ENCODE assay signal across 9 mouse cellular contexts in the genomic region with DNA sequence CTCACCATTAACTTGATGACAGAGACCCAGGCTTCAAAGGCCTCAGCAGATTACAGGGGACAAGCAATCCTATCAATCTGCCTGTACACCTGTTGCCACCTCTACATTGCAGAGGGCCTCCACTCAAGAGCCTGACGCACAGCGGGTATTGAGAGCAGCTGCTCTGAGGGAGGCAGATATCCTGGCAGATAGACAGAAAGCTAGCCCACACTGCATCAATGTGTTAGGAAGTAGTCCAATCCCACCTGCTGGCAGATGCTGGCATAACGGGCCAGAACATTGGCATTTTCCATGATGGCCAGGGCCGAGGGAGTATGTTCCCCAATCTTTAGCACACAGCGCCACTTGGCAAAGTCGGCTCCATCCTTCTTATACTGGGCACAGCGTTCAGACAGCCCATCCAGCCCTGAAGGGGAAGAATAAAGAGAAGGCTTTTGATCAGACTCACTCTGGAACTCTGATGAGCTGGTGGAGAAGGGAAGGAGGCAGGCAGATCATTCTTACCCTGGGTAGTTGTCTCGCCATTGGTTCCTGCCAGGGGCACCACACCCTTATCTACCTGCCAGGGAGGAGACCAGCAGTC. TPM values are rescaled to one million over a fixed set of nuclear protein-coding genes. Genes with fewer than 3 reads are reported as not detected.
DNase-seq lines count a peak whose midpoint lies in the region; ATAC-seq lines count a peak whose summit lies in the region.
"Had no signal": no experiment of that assay in that cellular context is flagged by ENCODE, and none has a peak within 500 bp of the region (broad histone marks: within the 10 kb centered on the region; RNA-seq: fewer than 3 reads in every experiment).

No protein-coding gene starts in this region.

- H3K4me1 ChIP-seq in hindbrain, embryonic 13.5 days (replicated peaks) = peaks cover 53% of the 10 kb centered on the region
- peaks cover 50% of the 10 kb centered on the region for H3K4me1 ChIP-seq in hindbrain, embryonic 12.5 days
- H3K4me1 ChIP-seq in hindbrain, embryonic 15.5 days (replicated peaks) = peaks cover 51% of the 10 kb centered on the region
- peaks cover 80% of the 10 kb centered on the region for H3K4me1 ChIP-seq in liver, embryonic 13.5 days (replicated peaks)
- H3K4me1 ChIP-seq in stomach, embryonic 16.5 days (ENCODE audit: control insufficient read depth, insufficient read depth, low read length) = peaks cover 35% of the 10 kb centered on the region

- peak overlapping the region; percentile 81; the same call in 1 of the 2 replicates for H3K4me3 ChIP-seq in hindbrain, embryonic 13.5 days
- H3K4me3 ChIP-seq in hindbrain, embryonic 12.5 days = no peak overlapping the region
- H3K4me3 ChIP-seq in hindbrain, embryonic 15.5 days = peak overlapping the region; percentile 69
- 0 out of 2 replicates have a peak overlapping the region, but pooled peaks have one; percentile 78 for H3K4me3 ChIP-seq in liver, embryonic 13.5 days (replicated peaks)
- no peak overlapping the region for H3K4me3 ChIP-seq in stomach, embryonic 16.5 days (replicated peaks; ENCODE audit: low read length)

- DNase-seq in CD4-positive helper T cell, adult 2 months (ENCODE audit: low read depth, low spot score) = peak; percentile 54
- peak; percentile 76 for DNase-seq in cerebellum, adult 11-12 months
- DNase-seq in liver, embryonic 13.5 days = no peak
- no peak for DNase-seq in adrenal gland, postnatal 36 days

- H3K4me2 ChIP-seq in hindbrain, embryonic 13.5 days = peak overlapping the region; percentile 86
- no peak overlapping the region; the same call in 1 of the 2 replicates for H3K4me2 ChIP-seq in hindbrain, embryonic 12.5 days (replicated peaks)
- H3K4me2 ChIP-seq in hindbrain, embryonic 15.5 days = peak overlapping the region; percentile 82
- peak overlapping the region; percentile 95 for H3K4me2 ChIP-seq in liver, embryonic 13.5 days
- H3K4me2 ChIP-seq in stomach, embryonic 16.5 days (ENCODE audit: low read depth, low read length) = peak overlapping the region; percentile 55

- peak overlapping the region; percentile 23; the same call in 1 of the 2 replicates for H3K27ac ChIP-seq in hindbrain, embryonic 13.5 days
- no peak overlapping the region for H3K27ac ChIP-seq in hindbrain, embryonic 12.5 days
- 0 out of 2 replicates have a peak overlapping the region, but pooled peaks have one; percentile 2 for H3K27ac ChIP-seq in hindbrain, embryonic 15.5 days (replicated peaks)
- H3K27ac ChIP-seq in liver, embryonic 13.5 days = peak overlapping the region; percentile 92
- H3K27ac ChIP-seq in stomach, embryonic 16.5 days (ENCODE audit: low read length) = no peak overlapping the region

- 72% methylated on average over 8 of the region's 8 CpGs for WGBS in hindbrain, embryonic 13.5 days
- WGBS in hindbrain, embryonic 12.5 days = 79% methylated on average over 8 of the region's 8 CpGs
- 64% methylated on average over 8 of the region's 8 CpGs for WGBS in hindbrain, embryonic 15.5 days
- WGBS in liver, embryonic 13.5 days (ENCODE audit: insufficient replicate concordance) = 77% methylated on average over 8 of the region's 8 CpGs
- 70% methylated on average over 8 of the region's 8 CpGs for WGBS in stomach, embryonic 16.5 days

- H3K9ac ChIP-seq in hindbrain, embryonic 13.5 days = peak overlapping the region; percentile 92
- H3K9ac ChIP-seq in hindbrain, embryonic 12.5 days = no peak overlapping the region
- 0 out of 2 replicates have a peak overlapping the region, but pooled peaks have one; percentile 76 for H3K9ac ChIP-seq in hindbrain, embryonic 15.5 days
- H3K9ac ChIP-seq in liver, embryonic 13.5 days = peak overlapping the region; percentile 79
- no peak overlapping the region; the same call in 1 of the 2 replicates for H3K9ac ChIP-seq in stomach, embryonic 16.5 days (ENCODE audit: low read length)

- H3K9me3 ChIP-seq in hindbrain, embryonic 13.5 days = no peaks in the 10 kb centered on the region
- no peaks in the 10 kb centered on the region for H3K9me3 ChIP-seq in hindbrain, embryonic 12.5 days (replicated peaks)
- no peaks in the 10 kb centered on the region for H3K9me3 ChIP-seq in hindbrain, embryonic 15.5 days
- H3K9me3 ChIP-seq in liver, embryonic 13.5 days (replicated peaks) = no peaks in the 10 kb centered on the region
- no peaks in the 10 kb centered on the region for H3K9me3 ChIP-seq in stomach, embryonic 16.5 days (replicated peaks; ENCODE audit: control insufficient read depth, low read length)

- no peak for ATAC-seq in hindbrain, embryonic 13.5 days (ENCODE audit: low FRiP score)
- ATAC-seq in hindbrain, embryonic 12.5 days (ENCODE audit: low FRiP score) = no peak
- no peak for ATAC-seq in hindbrain, embryonic 15.5 days (ENCODE audit: low FRiP score, low read depth)
- ATAC-seq in liver, embryonic 13.5 days (ENCODE audit: low read depth) = no peak
- no peak for ATAC-seq in stomach, embryonic 16.5 days (ENCODE audit: insufficient read depth, low FRiP score)

- H3K27me3 ChIP-seq in hindbrain, embryonic 13.5 days = no peaks in the 10 kb centered on the region
- no peaks in the 10 kb centered on the region for H3K27me3 ChIP-seq in hindbrain, embryonic 12.5 days
- no peaks in the 10 kb centered on the region for H3K27me3 ChIP-seq in hindbrain, embryonic 15.5 days
- H3K27me3 ChIP-seq in liver, embryonic 13.5 days = no peaks in the 10 kb centered on the region
- H3K27me3 ChIP-seq in stomach, embryonic 16.5 days (ENCODE audit: control insufficient read depth, insufficient read depth, low read length) = no peaks in the 10 kb centered on the region

- peaks cover 31% of the 10 kb centered on the region for H3K36me3 ChIP-seq in hindbrain, embryonic 13.5 days
- peaks cover 29% of the 10 kb centered on the region for H3K36me3 ChIP-seq in hindbrain, embryonic 12.5 days
- peaks cover 26% of the 10 kb centered on the region for H3K36me3 ChIP-seq in hindbrain, embryonic 15.5 days
- H3K36me3 ChIP-seq in liver, embryonic 13.5 days = peaks cover 34% of the 10 kb centered on the region
- peaks cover 18% of the 10 kb centered on the region for H3K36me3 ChIP-seq in stomach, embryonic 16.5 days (ENCODE audit: control insufficient read depth, insufficient read depth, low read length)

RNA-seq across cellular contexts. Expression of a gene that starts 1.0 kb away (rescaled TPM):
- polyA plus RNA-seq in hindbrain, embryonic 13.5 days (2015; fragmentation: Nextera tagmentation; extraction: Ambion mirVana) = 52.1 and 55.6 TPM in 2 replicates
- 23.7 and 24.9 TPM in 2 replicates for polyA plus RNA-seq in hindbrain, embryonic 12.5 days (2016; fragmentation: Nextera tagmentation; extraction: Ambion mirVana)
- 49.9 and 60.8 TPM in 2 replicates for polyA plus RNA-seq in hindbrain, embryonic 15.5 days (2015; fragmentation: Nextera tagmentation; extraction: Ambion mirVana)
- 0.10 and 0.13 TPM in 2 replicates for polyA plus RNA-seq in liver, embryonic 13.5 days (2015; fragmentation: Nextera tagmentation; extraction: Ambion mirVana)
- 1.1 and 1.3 TPM in 2 replicates for polyA plus RNA-seq in stomach, embryonic 16.5 days (2015; fragmentation: Nextera tagmentation; extraction: Ambion mirVana)
- total RNA-seq in adrenal gland, postnatal 36 days (2021) = 10 to 100 TPM; 15.3 to 21.2 TPM
- total RNA-seq: common myeloid progenitor, adult 5-6 weeks had no signal

RNA-seq across cellular contexts. Expression of a gene that starts 4.1 kb away (rescaled TPM):
- polyA plus RNA-seq in hindbrain, embryonic 13.5 days (2015; fragmentation: Nextera tagmentation; extraction: Ambion mirVana) = 196 and 214 TPM in 2 replicates
- polyA plus RNA-seq in hindbrain, embryonic 12.5 days (2016; fragmentation: Nextera tagmentation; extraction: Ambion mirVana) = 286 and 294 TPM in 2 replicates
- polyA plus RNA-seq in hindbrain, embryonic 15.5 days (2015; fragmentation: Nextera tagmentation; extraction: Ambion mirVana) = 174 and 176 TPM in 2 replicates
- polyA plus RNA-seq in liver, embryonic 13.5 days (2015; fragmentation: Nextera tagmentation; extraction: Ambion mirVana) = 133 and 141 TPM in 2 replicates
- 180 and 192 TPM in 2 replicates for polyA plus RNA-seq in stomach, embryonic 16.5 days (2015; fragmentation: Nextera tagmentation; extraction: Ambion mirVana)
- total RNA-seq in adrenal gland, postnatal 36 days (2021) = 10 to 100 TPM; 81.0 to 86.5 TPM

RNA-seq across cellular contexts. Expression of a gene that starts 15.2 kb away (rescaled TPM):
- 0.32 and 0.84 TPM in 2 replicates for polyA plus RNA-seq in hindbrain, embryonic 13.5 days (2015; fragmentation: Nextera tagmentation; extraction: Ambion mirVana)
- polyA plus RNA-seq in hindbrain, embryonic 12.5 days (2016; fragmentation: Nextera tagmentation; extraction: Ambion mirVana) = 0.48 and 1.1 TPM in 2 replicates
- 0.62 and 0.75 TPM in 2 replicates for polyA plus RNA-seq in hindbrain, embryonic 15.5 days (2015; fragmentation: Nextera tagmentation; extraction: Ambion mirVana)
- 0.35 and 0.45 TPM in 2 replicates for polyA plus RNA-seq in liver, embryonic 13.5 days (2015; fragmentation: Nextera tagmentation; extraction: Ambion mirVana)
- polyA plus RNA-seq in stomach, embryonic 16.5 days (2015; fragmentation: Nextera tagmentation; extraction: Ambion mirVana) = 0.27 and 0.47 TPM in 2 replicates
- under 1 TPM; 0.46 to 0.70 TPM for total RNA-seq in adrenal gland, postnatal 36 days (2021)
- total RNA-seq: common myeloid progenitor, adult 5-6 weeks had no signal

RNA-seq across cellular contexts. Expression of a gene that starts 19.7 kb away (rescaled TPM):
- 173 and 179 TPM in 2 replicates for polyA plus RNA-seq in hindbrain, embryonic 13.5 days (2015; fragmentation: Nextera tagmentation; extraction: Ambion mirVana)
- polyA plus RNA-seq in hindbrain, embryonic 12.5 days (2016; fragmentation: Nextera tagmentation; extraction: Ambion mirVana) = 140 and 144 TPM in 2 replicates
- polyA plus RNA-seq in hindbrain, embryonic 15.5 days (2015; fragmentation: Nextera tagmentation; extraction: Ambion mirVana) = 191 and 203 TPM in 2 replicates
- polyA plus RNA-seq in liver, embryonic 13.5 days (2015; fragmentation: Nextera tagmentation; extraction: Ambion mirVana) = 68.4 and 77.3 TPM in 2 replicates
- polyA plus RNA-seq in stomach, embryonic 16.5 days (2015; fragmentation: Nextera tagmentation; extraction: Ambion mirVana) = 60.6 and 65.9 TPM in 2 replicates
- 100 to 1,000 TPM in 1 of 2 experiments, 10 to 100 TPM in 1; 88.9 to 157 TPM for total RNA-seq in adrenal gland, postnatal 36 days (2021)

RNA-seq across cellular contexts. Expression of a gene that starts 30.3 kb away (rescaled TPM):
- 2.0 and 2.3 TPM in 2 replicates for polyA plus RNA-seq in hindbrain, embryonic 13.5 days (2015; fragmentation: Nextera tagmentation; extraction: Ambion mirVana)
- 1.4 TPM in 2 replicates for polyA plus RNA-seq in hindbrain, embryonic 12.5 days (2016; fragmentation: Nextera tagmentation; extraction: Ambion mirVana)
- polyA plus RNA-seq in hindbrain, embryonic 15.5 days (2015; fragmentation: Nextera tagmentation; extraction: Ambion mirVana) = 1.5 TPM in 2 replicates
- polyA plus RNA-seq in liver, embryonic 13.5 days (2015; fragmentation: Nextera tagmentation; extraction: Ambion mirVana) = 0.37 and 0.64 TPM in 2 replicates
- polyA plus RNA-seq in stomach, embryonic 16.5 days (2015; fragmentation: Nextera tagmentation; extraction: Ambion mirVana) = 11.1 and 15.4 TPM in 2 replicates
- total RNA-seq in adrenal gland, postnatal 36 days (2021) = 1 to 10 TPM; 1.3 to 4.7 TPM

Comparison
In these comparisons a context has a peak if more than half of its experiments do, and no peak if none do; other contexts are left out.
1. H3K27ac ChIP-seq: peak in hindbrain, embryonic 13.5 days (single experiment), hindbrain, embryonic 15.5 days (single experiment) and liver, embryonic 13.5 days (single experiment); none in hindbrain, embryonic 12.5 days (single experiment) and stomach, embryonic 16.5 days (single experiment).
2. H3K4me3 ChIP-seq: peak in hindbrain, embryonic 13.5 days (single experiment), hindbrain, embryonic 15.5 days (single experiment) and liver, embryonic 13.5 days (single experiment); none in hindbrain, embryonic 12.5 days (single experiment) and stomach, embryonic 16.5 days (single experiment).
3. H3K9ac ChIP-seq: peak in hindbrain, embryonic 13.5 days (single experiment), hindbrain, embryonic 15.5 days (single experiment) and liver, embryonic 13.5 days (single experiment); none in hindbrain, embryonic 12.5 days (single experiment) and stomach, embryonic 16.5 days (single experiment).
4. DNase-seq: peak in CD4-positive helper T cell, adult 2 months (single experiment) and cerebellum, adult 11-12 months (single experiment); none in liver, embryonic 13.5 days (single experiment) and adrenal gland, postnatal 36 days (0 of 2).
5. RNA of a gene that starts 1.0 kb away (polyA plus RNA-seq): 49.9 to 60.8 TPM in hindbrain, embryonic 15.5 days, 52.1 to 55.6 TPM in hindbrain, embryonic 13.5 days and 23.7 to 24.9 TPM in hindbrain, embryonic 12.5 days; 1.1 to 1.3 TPM in stomach, embryonic 16.5 days and 0.10 to 0.13 TPM in liver, embryonic 13.5 days; every median in the first group is over 10 times any median in the second.